Mouse (Mus musculus) cerebellum, adult 11-12 months (tissue): ENCODE measurements around the gene Ocln.
"Not testable (repeated sequence)": the region's sequence is repeated elsewhere in the genome, so short reads cannot be mapped to it uniquely, and the experiment has no call there.

ENCODE experiments used
- DNase-seq: peaks from one replicate; pipeline ENCODE4 v3.0.0; 2022

The Ocln gene

DNA sequence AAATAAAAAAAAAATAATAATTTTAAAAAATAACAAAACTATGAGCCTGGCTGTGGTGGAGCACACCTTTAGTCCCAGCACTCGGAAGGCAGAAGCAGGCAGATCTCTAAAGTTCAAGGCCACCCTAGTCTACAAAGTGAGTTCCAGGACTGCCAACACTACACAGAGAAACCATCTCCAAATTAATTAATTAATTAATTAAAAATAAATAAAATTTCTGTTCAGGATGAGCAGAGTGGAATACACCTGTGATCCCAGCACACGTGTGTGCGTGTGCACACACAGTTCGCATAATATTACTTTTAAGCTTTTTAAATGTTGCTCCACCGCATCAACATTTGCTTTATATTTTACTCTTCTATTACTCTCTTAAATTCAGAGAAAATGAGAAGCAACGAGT is 60.9 kb downstream of the Ocln start:
- no peak for DNase-seq

DNA sequence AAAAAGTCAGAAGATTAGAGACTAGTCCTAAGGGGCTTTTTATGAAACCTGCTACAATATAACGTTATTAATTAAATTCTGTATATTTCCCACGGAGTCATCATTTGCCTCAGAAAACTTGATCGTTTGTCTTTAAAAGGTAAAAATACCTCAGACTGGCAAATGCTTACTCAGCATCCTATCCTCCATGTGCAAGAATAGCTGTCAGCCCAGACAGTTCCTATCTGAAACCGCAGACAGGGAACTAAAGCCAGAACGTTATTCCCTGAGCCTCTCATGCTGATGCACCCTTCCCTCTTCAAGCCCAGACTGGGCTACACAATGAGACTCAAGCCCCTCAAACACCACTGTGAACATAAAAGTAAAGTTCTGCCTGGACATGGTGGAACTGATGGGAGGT is 62.1 kb downstream of the Ocln start:
- no peak for DNase-seq

DNA sequence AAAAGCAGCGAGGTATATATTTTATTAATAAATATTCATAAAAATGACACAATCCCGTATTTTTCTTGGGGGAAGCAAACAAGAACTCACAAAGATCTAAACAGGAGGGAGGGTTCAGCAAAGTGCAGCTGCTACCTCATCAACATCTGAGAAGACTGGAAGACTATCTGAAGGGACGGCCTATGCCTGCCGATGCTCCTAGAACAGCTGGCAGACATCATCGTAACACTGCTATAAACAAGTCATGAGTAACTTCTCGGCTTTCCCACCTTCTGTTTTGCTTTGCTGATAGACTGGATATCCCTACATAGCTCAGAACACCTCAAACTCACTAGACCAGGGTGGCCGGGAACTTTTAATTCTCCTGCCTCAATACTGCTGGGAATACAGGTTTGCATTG is 68.9 kb downstream of the Ocln start:
- DNase-seq: no peak

DNA sequence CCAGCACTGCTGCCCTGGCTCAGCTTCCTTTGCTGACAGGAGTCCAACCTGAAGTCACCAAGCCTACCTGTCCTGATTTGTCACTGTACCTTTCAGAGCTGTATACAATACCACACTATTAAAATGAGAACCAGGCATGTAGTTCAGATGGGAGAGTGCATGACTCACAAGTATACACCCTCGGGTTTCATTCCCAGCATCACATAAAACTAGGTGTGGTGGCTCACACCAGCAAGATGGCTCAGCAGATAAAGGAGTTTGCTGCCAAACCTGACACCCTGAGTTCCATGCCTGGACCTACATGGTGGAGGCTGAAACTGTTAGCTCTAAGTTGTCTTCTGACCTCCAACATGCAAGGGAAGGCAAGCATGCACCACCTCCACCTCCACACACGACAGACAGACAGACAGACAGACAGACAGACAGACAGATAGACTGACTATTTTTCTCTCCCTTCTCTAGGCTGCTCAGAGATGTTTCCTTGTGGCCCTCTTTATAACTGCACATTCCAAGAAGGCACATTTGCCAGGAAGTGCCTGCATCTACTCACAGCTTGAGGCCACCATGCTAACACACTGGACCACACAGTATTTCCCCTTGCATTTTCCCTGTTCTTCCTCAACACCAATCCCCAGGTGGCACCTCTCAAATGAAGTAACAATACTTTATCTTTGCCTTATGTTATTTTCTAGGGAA is 88.8 kb downstream of the Ocln start:
- DNase-seq: no peak

DNA sequence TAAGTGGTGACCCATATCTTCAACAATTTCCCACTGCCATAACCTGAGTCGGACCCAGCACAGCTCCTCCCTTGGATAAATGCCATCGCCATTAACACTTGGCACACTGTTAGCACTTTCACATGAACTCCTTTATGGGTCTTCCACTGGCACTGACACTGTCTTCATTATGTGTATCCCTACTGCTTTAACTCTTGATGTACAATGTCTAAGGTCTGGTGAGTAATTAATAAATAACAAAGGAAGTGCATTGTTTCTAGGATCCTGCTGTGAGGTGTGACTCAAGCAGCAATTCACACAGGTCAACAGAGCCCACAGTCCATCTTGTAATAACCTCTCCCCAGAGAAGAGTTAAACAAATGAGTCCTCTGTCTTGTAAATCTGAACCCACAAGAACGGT is 91.2 kb downstream of the Ocln start:
- no peak for DNase-seq

DNA sequence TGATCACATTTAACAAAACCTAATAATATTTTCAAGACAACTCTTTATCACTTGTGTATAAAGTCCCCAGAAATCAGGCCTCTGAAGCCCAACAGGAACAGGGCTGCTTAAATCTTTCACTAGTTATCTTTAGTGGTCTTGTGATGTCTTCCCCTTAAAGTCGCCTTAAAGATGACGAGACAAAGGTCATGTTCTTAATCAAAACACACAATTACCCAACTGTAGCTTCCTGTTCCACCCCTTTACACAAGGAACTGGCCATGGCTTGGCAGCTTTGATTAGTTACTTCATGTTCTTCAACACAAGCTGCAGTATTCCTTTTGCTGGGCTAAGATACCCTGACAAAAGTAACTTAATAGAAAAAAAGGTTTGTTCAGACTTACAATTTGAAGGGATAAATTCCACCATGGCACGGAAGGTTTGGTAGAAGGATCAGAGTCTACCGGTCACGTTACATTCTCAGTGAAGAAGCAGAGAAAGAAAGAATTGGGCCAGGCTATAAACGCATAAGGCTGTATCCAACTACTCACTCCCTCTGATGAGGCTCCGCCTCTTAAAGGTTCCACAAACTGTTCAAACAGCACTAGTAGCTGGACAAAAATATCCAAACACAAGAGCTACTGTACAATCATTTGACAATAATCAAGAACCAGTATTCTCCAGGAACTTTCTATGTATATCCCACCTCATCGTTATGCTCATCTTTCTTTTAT is 99.9 kb downstream of the Ocln start, which contains the start of gene Naip1:
TSS of gene Naip1 (minus strand) at position 455 of the 713 bp plus-strand sequence.
- not testable (repeated sequence) for DNase-seq

DNA sequence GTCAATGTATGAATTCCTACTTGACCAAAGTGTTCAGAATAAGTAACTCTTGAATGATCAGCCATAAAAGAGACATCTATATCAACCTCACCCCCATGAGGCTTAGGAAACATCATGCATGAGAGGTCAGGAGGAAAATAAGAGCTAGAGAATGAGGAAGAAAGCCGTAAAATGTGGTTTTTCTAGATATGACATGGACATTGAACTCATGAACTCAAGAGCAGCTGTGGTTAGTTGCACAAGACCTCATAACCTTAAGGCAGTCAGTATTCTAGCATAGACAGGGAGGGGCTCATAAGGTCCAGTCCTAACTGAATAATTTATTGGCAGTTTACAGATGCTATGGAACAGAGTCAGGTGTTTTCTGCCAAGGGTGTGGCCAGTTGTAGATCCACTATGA is 103.0 kb downstream of the Ocln start:
- no peak for DNase-seq
